Mouse (Mus musculus): ENCODE data around the gene Sox5.

Sox5 gene

DNA sequence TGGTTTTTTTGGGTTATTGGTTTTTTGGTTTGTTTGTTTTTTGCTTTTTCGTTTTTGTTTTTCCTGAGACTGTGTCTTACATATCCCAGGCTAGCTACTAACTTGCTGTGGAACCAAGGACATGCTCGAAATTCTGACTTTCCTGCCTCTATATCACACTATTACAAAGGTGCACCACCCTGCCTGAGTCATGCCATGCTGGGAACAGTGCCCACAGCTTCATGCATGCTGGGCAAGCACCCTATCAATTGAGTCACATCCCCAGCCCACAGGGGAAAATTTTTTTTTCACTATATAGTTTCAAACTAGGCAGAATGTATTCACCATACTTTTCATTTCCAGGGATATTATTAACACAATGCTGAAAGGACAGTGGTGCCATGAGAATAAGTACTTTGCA, 8.8 kb downstream of the Sox5 start:
- in situ Hi-C loops (cut with MboI; ENCODE audit: low sequenced_read_pairs) = no loop called here

DNA sequence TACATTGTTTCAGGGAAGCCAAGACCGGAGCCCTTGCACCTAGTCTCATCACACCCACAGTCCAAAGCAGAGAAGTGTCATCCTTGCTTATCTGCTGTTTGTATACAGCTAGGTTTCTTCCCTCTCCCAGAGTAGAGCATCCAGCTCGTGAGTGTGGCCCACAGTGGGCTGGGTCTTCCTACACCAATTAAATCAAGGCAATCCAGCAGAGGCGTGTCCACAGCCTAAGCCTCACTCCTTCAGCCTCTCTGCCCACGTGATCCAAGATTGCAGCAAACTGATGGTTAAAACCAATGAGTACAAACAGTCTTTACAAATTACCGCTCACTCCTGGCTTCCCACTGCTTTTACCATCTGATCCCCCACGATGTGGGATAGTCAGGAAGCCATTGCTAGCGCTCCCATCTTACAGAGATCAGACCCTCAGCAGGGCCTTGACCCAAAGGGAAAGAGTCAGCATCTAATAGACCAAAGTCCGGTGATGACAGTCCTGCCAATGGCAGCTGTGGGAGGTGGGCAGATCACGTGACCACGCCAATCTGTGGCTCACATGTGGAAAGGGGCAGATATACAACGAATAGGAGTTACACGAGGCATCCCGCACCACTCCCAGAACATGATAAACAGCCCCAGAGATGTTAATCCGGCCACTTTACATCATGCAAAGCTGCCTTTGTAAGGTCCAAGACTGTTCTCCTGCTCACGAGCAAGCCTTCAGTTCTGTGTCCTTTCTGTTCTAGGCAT, 9.4 kb downstream of the Sox5 start:
- in situ Hi-C loops (cut with MboI; ENCODE audit: low sequenced_read_pairs) = no loop called here

DNA sequence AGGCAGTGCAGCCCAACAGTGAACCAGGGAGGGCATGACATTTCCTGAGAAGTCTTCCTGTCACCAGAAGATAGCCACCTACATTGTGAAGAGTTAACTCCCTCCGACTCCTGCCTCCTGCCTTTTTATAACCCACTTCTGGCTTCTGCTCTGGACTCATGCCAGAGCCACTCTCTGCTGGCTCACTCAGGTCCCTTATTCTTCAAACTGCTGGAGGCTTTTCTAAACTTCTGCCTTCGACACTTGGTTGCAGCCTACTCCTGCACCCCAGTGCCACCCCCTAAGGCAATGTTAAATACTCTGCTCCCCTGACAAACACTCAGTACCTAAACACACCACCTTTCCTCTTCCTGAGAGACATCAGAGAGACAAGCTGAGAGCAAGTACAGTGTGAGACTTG, 12.7 kb downstream of the Sox5 start:
- in situ Hi-C loops (cut with MboI; ENCODE audit: low sequenced_read_pairs) = no loop called here

DNA sequence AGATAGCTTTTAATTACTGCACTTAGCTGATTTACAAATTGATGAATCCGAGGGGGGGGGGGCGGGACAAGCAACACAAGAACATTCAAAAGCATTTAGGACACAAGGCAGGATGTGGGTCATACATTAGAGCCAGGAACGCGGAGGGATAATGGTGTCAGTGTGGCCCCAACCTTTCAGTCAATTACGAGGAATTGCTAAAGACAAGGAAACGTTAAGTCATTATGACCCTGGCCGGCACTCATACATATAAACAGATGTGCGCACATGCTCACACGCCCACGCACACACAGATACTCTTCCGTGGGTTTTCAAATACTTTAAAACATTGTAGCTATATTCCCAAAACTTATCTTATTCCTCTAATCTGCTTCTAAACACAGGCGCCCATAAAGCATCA, 19.9 kb downstream of the Sox5 start:
- in situ Hi-C loops (cut with MboI; ENCODE audit: low sequenced_read_pairs) = no loop called here

DNA sequence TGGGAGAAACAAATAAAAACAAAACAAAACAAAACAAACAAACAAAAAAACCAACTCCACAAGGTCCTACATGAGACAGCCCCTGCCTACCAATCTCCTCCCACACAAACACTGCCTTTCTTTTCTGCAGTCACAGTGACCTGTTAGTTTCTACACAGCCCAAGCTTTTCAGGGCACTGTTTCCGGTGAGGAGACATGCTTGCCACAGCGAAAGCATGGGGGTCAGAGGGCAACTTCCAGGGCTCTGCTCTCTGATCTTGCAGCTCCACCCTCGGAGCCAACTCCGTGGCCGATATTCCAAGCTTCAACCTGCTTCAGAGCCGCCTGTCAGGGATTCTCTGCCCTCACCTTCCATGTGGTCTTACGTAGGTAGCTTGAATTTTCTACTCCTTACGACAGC, 22.6 kb downstream of the Sox5 start:
- in situ Hi-C loops (cut with MboI; ENCODE audit: low sequenced_read_pairs) = no loop called here

DNA sequence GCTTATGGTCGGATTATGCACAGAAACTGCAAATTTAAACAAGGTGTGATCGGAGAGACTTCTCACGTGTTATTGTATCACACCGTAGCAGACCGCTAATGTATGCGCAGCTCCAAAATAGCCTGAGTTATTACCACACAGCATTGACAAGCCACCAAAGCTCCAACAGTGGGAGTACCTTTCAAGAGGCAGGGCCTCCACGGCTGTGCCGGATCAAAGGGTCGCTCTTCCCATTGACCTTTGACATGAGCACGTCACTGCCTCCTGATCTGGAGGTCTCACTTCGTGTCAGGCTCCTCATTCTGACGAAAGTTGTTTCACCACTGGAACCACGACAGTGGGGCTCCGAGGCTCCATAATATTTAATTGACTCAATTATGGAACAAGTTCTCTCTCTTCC, 24.4 kb downstream of the Sox5 start:
- in situ Hi-C loops (cut with MboI; ENCODE audit: low sequenced_read_pairs) = no loop called here

DNA sequence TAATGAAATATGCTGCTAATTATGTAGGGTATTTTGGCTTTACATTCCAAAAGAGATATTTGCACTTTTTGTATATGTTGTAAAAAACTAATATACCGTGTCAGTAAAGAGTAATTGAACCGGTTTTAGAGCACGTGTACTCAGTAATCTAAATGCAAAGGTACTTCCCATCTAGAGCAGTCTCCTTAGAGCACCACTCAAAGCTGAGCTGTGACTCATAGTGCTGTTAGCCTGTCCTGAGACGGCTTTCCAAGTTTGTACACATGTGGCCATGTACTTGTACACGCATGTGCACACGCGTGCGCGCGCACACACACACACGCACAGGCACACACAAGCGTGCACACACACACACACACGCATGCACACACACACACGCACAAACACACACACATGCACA, 25.3 kb downstream of the Sox5 start:
- in situ Hi-C loops (cut with MboI; ENCODE audit: low sequenced_read_pairs) = no loop called here

DNA sequence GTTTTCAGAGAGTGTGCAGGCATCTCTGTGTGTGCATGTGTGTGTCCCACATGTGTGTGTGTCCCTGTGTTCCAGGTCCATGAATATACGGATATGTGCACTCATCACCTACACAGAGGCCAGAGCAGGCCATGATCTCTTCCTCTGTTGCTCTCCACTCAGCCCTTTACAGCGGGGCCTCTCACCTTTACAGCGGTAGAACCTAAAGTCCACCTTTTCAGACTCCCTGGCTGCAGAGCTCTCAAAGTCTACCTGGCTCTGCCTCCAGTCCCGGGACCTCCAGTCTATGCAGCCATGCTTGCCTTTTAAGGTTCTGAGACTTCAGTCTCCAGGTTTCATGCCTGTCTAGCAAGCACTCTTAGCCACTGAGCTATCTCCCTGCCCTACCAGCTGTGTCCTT, 26.5 kb downstream of the Sox5 start:
- in situ Hi-C loops (cut with MboI; ENCODE audit: low sequenced_read_pairs) = no loop called here

DNA sequence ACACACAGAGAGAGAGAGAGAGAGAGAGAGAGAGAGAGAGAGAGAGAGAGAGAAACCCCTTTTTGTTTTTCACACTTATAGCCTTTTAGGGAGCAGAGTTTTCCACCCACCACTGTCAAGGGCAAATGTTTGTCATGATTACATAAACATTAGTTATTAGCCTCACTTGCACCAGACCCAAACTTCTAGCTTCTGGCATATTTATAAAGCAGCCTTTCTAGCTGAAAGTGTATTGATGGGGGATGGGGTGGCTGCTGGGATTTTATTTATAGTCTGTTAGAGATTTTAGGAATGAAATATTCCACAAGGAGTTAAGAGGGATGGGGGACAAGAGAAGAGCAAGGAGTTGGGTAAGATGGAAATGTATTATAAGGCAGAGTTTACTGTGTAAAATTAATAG, 27.4 kb downstream of the Sox5 start:
- in situ Hi-C loops (cut with MboI; ENCODE audit: low sequenced_read_pairs) = no loop called here

DNA sequence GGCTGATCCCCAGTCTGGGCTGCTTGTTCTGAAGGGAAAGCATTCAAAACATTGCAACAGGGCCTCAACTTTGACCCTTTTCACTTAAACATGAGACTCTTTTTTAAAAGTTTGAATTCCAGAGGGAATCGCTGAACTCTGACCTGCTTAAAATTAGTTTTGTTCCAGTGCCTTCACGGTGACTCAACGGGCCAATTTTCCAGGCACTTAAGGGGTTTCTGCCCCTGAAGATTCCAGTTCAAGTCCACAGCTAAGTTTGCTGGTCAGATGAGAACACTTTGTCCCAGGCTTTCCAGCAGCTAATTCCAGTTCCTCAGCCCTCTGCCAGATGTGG, 27.8 kb downstream of the Sox5 start:
- in situ Hi-C loops (cut with MboI; ENCODE audit: low sequenced_read_pairs) = no loop called here

DNA sequence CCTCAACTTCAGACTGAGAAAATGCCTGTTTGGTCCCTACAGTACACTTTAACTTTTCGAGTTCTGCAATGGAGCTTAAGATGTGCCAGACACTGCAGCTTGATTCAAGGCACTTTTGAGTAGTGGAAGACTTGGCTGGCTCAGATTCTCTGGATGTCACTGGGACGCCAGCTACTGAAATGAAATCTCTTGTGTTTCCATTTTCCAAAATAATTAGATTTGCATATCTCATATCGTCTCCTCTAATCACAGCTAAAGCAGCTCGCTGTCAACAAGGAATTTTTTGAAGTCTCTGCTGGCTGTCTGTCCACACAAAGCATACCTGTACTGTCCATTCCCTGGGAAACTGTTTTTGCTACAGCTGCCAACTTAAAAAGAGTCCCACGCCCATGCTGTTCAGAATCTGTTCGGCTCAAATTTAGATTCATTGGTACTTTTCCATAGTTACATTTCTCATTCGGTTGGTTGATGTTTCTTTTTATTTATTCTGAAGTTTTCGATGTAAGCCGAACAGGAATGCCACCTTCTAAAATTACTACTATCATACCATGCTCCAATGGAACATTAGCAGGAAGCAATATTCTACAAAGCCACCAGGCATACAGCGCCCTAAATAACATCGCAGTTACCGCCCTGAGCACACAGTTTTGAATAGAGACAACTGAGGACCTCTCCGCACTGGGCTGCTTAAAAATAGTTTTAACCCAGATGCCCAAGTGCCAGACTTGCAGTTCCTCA, 28.4 kb downstream of the Sox5 start:
- in situ Hi-C loops (cut with MboI; ENCODE audit: low sequenced_read_pairs) = no loop called here

DNA sequence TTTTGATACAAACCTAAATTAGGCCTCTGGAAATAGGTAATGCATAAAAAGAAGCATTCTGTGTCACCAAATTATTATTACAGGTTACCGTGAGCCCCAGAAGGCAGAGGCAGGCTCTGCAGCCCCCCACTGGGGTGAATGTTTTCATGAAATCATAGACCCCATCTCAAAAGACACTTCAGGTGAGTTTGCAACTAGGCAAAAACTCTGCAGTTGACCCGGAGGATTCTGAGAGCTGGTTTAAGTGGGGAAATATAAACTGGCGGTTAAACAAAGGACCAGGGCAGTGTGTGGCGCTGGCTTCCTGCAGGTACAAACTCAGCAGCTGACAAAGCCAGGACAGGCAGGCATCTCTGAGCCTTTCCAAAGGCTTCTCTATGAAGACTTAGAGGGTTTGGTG, 30.2 kb downstream of the Sox5 start:
- in situ Hi-C loops (cut with MboI; ENCODE audit: low sequenced_read_pairs) = no loop called here

DNA sequence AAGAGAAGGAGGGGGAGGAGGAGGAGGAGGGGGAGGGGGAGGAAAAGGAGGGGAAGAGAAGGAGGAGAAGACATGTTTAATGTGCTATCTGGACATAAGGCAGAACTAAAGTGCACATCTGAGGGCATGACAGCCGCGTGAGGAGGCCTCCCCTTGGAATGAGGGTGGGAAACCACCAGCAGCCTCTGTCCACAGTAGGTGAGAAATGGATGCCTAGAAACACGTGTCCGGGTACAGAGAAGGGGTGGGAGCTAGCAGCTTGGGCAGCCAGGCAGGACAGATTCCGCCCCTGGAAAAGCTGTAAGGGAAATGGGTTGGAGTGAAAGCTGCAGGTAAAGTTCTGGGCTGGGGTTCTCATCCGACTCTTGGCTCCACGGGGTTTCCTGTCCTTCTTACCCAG, 31.6 kb downstream of the Sox5 start:
- in situ Hi-C loops (cut with MboI; ENCODE audit: low sequenced_read_pairs) = no loop called here

DNA sequence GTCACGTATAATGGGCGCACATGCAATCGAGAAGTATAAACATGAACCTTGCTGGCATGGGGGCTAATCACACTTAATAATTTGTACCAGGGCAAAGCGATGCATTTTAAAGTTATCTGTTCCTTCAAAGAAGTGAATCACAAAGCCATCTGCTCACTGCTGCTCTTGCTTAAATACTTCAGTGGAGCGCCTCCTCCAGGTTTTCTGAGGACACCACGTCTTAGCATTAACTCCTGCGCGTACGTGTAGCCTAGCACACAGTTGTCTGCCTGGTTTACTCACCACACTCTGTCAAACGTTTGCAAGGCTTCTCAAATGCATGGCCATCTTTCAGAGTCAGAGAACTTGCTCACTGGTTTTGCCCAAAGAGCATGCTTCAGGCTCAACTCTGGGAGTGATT, 35.3 kb downstream of the Sox5 start:
- in situ Hi-C loops (cut with MboI; ENCODE audit: low sequenced_read_pairs) = no loop called here

DNA sequence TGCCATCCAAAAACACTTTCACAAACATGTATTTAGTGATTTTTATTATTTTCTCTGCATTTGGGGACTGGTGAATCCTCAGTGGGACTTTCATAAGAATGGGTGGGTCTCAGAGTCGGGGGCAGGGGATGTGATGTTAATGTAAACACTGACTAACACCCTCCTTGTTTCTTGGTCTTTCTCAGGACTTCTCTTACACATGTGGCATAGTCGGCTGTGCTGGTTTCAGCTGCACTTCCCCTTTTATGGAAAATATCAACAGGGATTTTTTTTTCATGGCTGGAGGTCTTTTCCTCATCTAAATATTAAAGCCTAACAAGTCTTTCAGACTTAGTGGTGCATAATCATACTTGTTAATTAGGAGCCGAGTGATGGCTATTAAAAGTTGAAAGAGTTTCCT, 39.2 kb downstream of the Sox5 start:
- in situ Hi-C loops (cut with MboI; ENCODE audit: low sequenced_read_pairs) = no loop called here

DNA sequence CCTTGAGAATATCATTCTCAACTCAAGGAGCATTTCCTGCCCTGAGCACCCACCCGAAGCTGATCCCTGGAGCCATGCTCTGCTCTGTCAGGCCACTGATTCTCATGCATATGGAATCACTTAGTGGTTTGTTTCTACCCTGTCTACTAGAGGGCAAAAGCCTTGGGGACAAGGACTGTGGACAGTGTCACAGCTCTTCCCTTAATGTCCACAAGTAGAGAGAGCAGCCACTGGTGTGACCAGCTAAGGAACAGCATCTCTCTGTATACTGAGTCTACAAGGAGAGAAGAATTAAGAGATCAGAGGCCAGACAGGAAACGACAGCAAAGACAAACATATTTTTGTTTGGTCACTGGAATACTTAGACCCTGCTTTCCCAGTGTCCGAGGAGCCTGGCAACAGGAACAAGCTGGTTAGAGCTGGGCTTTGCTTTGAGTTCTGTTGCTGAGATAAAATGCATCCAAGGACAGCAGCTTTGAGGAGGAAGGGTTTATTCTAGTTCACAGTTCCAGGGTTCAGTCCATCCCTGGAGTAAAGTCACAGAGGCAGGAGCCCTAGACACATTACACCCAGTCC, 40.6 kb downstream of the Sox5 start:
- in situ Hi-C loops (cut with MboI; ENCODE audit: low sequenced_read_pairs) = no loop called here

DNA sequence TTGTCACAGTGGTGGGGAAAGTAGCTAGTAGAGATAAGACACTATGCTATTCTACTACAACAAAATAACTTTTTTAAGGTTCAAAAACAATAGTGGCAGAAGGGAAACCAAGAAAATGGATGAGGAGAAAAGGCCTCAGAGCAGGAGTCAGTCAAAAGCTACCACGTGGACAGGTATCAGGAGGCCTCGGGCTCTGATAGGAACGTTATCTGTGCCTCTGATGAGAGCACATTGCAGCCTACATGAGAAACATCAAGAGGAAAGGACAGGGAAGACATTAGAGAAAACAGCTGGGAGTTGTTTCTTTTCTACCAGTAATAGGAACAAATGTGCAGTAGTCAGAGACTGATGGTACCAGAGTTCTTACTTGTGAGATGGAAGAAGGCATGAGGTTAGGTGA, 41.4 kb downstream of the Sox5 start:
- in situ Hi-C loops (cut with MboI; ENCODE audit: low sequenced_read_pairs) = no loop called here

DNA sequence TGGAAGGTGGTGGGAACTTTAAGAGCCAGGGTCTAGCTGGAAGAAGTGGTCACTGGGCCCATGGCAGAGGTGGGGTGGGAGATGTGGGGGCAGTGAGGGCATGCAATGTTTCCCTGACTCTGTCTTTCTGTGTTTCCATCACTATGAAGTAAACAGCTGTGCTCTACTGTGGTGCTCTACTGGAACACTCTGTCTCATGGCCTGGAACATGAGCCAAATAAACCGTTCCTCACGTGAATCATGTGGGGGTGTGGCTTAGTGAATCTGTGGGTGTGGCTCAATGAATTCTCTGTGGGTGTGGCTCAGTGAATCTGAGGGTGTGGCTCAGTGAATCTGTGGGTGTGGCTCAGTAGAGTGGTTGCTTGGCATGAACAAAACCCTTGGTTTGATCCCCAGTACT, 42.0 kb downstream of the Sox5 start:
- in situ Hi-C loops (cut with MboI; ENCODE audit: low sequenced_read_pairs) = no loop called here

DNA sequence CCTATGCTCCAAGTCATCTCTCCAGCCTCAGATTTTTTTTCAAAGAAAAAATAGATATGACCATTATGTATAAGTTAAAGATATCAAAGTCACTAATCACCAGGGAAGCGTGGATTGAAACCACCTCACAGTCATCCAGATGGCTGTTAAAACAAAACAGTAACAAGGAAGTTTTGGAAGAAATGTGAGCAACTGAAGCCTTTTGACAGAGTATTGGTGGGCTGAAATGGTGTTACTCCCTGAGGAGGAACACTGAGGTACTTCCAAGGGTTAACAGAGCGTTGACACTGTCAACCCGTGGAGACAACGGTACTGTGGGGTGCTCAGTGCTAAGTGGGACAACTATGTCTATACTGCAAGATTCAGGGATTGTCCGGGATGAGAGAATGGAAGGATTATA, 44.0 kb downstream of the Sox5 start:
- in situ Hi-C loops (cut with MboI; ENCODE audit: low sequenced_read_pairs) = no loop called here

DNA sequence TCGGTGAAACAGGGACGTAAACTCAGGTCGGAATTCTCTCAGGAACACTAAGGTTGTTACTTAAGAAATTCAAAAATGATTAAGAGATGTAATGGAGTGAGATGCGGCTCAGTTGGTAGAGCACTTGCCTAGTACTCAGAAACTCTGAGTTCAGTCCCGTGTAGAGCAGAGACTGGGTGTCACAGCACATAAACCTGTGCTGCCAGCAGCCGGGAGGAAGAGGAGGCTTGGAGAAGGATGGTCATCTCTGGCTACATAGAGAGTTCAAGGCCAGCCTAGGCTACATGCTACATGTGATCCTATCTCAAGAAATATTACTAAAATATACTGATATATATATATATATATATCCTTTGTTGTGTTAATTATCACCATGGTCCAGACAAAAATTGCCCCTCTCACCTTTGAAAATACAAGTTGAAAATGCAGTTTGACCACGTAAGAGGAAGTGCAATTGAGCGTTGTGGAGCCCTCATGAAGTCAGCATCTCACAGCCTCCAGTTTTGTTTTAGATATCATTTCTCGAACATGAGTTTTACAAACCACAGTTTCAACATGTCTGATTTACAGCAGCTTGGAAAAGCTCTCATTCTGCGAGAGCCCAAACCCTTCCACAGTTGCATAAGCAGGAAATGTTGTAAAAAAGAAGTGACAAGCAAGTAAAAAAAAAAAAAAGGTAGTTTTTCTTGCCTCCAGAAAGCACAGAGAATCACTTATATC, 50.4 kb downstream of the Sox5 start:
- in situ Hi-C loops (cut with MboI; ENCODE audit: low sequenced_read_pairs) = no loop called here

DNA sequence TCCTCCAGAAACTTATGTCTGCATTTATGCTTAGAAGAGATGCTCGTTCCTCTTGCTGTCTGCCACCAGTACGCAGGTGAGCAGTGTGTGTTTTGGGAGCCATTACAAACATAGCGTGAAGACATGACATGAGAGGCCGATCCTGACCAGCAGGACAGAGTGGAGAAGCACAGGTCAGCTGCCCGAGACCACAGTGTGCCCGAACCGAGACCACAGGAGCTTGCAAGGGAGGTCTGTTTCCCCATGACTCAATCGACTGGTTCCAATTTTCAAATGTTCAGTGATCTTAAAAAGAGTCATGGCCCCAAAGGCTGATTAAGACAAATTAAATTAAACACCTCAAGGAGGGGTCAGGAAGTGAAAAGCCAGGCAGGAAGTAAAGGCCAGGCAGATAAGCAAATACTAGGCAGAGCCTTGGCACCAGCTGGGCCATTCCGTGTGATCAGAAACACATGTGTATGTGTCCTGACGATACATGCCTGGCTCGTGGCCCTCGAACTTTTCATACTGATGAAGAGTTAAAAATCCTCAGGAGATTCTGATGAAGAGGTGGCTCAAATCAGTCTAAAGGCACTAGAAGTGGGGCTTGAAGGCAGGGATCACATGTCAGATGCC, 58.1 kb downstream of the Sox5 start:
- in situ Hi-C loops (cut with MboI; ENCODE audit: low sequenced_read_pairs) = no loop called here
